ENCODE assay signal across 21 mouse cellular contexts in the genomic region with DNA sequence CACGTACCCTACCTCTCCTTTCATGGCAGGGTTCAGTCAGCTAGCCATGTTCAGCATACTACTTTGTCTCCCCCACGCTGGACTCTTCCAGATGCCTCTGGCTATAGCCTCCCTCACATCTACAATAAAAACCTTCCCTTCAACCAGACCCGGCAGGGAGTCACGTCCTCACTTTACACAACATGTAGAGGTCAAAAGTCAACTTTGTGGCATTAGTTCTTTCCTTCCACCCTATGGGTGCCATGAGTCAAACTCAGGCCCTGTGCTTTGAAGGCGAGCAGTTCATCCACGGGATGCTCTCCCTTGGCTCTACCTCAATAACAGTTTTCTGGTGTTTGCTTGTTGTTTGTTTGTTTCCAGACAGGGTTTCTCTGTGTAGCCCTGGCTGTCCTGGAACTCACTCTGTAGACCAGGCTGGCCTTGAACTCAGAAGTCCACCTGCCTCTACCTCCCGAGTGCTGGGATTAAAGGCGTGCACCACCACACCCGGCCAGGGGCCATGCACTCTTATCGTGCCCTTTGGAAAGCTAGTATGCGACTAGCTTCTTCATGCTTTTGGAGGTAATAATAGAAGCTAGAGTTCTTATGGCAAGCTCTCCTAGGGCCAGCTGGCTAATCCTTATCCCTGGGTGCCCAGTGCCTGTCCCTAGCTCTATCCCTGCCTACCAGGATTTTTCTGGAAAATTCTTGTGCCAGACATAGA. TPM values are rescaled to one million over a fixed set of nuclear protein-coding genes. Genes with fewer than 3 reads are reported as not detected.
DNase-seq lines count a peak whose midpoint lies in the region; ATAC-seq and TF ChIP-seq lines count a peak whose summit lies in the region.
"Had no signal": no experiment of that assay in that cellular context is flagged by ENCODE, and none has a peak within 500 bp of the region (broad histone marks: within the 10 kb centered on the region; RNA-seq: fewer than 3 reads in every experiment).

No protein-coding gene starts in this region.

- no peaks in the 10 kb centered on the region for H3K36me3 ChIP-seq in liver, embryonic 13.5 days
- H3K36me3 ChIP-seq in liver, postnatal 0 days (replicated peaks; ENCODE audit: insufficient read depth, low read length): no peaks in the 10 kb centered on the region
- no peaks in the 10 kb centered on the region for H3K36me3 ChIP-seq in midbrain, embryonic 14.5 days (ENCODE audit: control insufficient read depth, insufficient read depth, low read length)
- H3K36me3 ChIP-seq: embryonic facial prominence, embryonic 12.5 days; heart, embryonic 13.5 days; hindbrain, embryonic 15.5 days had no signal

- no peak overlapping the region for H3K4me3 ChIP-seq in liver, embryonic 13.5 days (replicated peaks)
- no peak overlapping the region for H3K4me3 ChIP-seq in liver, postnatal 0 days (ENCODE audit: low read depth, low read length)
- no peak overlapping the region for H3K4me3 ChIP-seq in midbrain, embryonic 14.5 days (replicated peaks; ENCODE audit: low read depth, low read length)
- H3K4me3 ChIP-seq: embryonic facial prominence, embryonic 12.5 days; forebrain, embryonic 13.5 days; heart, embryonic 13.5 days; hindbrain, embryonic 15.5 days had no signal

- peak overlapping the region; percentile 64 for H3K4me2 ChIP-seq in liver, embryonic 13.5 days
- 0 out of 2 replicates have a peak overlapping the region, but pooled peaks have one; percentile 2 for H3K4me2 ChIP-seq in liver, postnatal 0 days (ENCODE audit: low read depth, low read length)
- no peak overlapping the region for H3K4me2 ChIP-seq in midbrain, embryonic 14.5 days (ENCODE audit: low read length)
- H3K4me2 ChIP-seq: embryonic facial prominence, embryonic 12.5 days; forebrain, embryonic 13.5 days; heart, embryonic 13.5 days; hindbrain, embryonic 15.5 days had no signal

- WGBS in liver, embryonic 13.5 days (ENCODE audit: insufficient replicate concordance): 64% methylated on average over 11 of the region's 11 CpGs
- 73% methylated on average over 11 of the region's 11 CpGs for WGBS in liver, postnatal 0 days (ENCODE audit: insufficient replicate concordance)
- WGBS in midbrain, embryonic 14.5 days: 86% methylated on average over 11 of the region's 11 CpGs

- H3K4me1 ChIP-seq in liver, embryonic 13.5 days (replicated peaks): peaks cover 98% of the 10 kb centered on the region
- peaks cover 69% of the 10 kb centered on the region for H3K4me1 ChIP-seq in liver, postnatal 0 days (ENCODE audit: insufficient read depth)
- H3K4me1 ChIP-seq in midbrain, embryonic 14.5 days (ENCODE audit: control insufficient read depth, insufficient read depth, low read length): peaks cover 6% of the 10 kb centered on the region; the same call in 1 of the 2 replicates

- peak; percentile 85 for DNase-seq in heart, adult 11 months
- DNase-seq in heart, adult 8-10 months (ENCODE audit: low spot score): no peak
- peak; percentile 17 to 46 for DNase-seq in spleen, postnatal 10 days (ENCODE audit: low spot score in 2 of 2)
- DNase-seq in spleen, postnatal 36 days (ENCODE audit: low spot score in 2 of 2): no peak
- DNase-seq in liver, embryonic 13.5 days: peak; percentile 53
- no peak for DNase-seq in liver, postnatal 0 days
- DNase-seq in midbrain, embryonic 14.5 days: no peak
- DNase-seq in left cerebral cortex, adult 9 months (ENCODE audit: low spot score in 2 of 2): no peak
- DNase-seq: adrenal gland, postnatal 10 days; cerebellum, adult 11 months; cerebellum, adult 9-10 months; cerebellum, postnatal 25 days; forebrain, postnatal 0 days; gastrocnemius, postnatal 36 days; heart, adult 18-20 months; heart, postnatal 36 days had no signal

- no peak for TF ChIP-seq CTCF in liver, postnatal 0 days (IDR thresholded peaks at IDR 0.05; ENCODE audit: low read depth)

- no peaks in the 10 kb centered on the region for H3K27me3 ChIP-seq in liver, embryonic 13.5 days
- no peaks in the 10 kb centered on the region for H3K27me3 ChIP-seq in liver, postnatal 0 days (ENCODE audit: insufficient read depth, low read length)
- H3K27me3 ChIP-seq in midbrain, embryonic 14.5 days (ENCODE audit: control insufficient read depth, insufficient read depth, low read length): no peaks in the 10 kb centered on the region
- H3K27me3 ChIP-seq: embryonic facial prominence, embryonic 12.5 days; forebrain, embryonic 13.5 days; heart, embryonic 13.5 days; hindbrain, embryonic 15.5 days had no signal

- H3K27ac ChIP-seq in liver, embryonic 13.5 days: peak overlapping the region; percentile 99
- H3K27ac ChIP-seq in liver, postnatal 0 days (ENCODE audit: low read depth): peak overlapping the region; percentile 93
- H3K27ac ChIP-seq in midbrain, embryonic 14.5 days (replicated peaks; ENCODE audit: low read depth, low read length): no peak overlapping the region
- H3K27ac ChIP-seq: embryonic facial prominence, embryonic 12.5 days; forebrain, embryonic 13.5 days; heart, embryonic 13.5 days; hindbrain, embryonic 15.5 days had no signal

- 0 out of 2 replicates have a peak, but pooled peaks have one; percentile 10 for ATAC-seq in liver, embryonic 13.5 days (ENCODE audit: low read depth)
- no peak for ATAC-seq in liver, postnatal 0 days
- no peak for ATAC-seq in midbrain, embryonic 14.5 days (ENCODE audit: low FRiP score, low TSS enrichment)
- ATAC-seq: forebrain, embryonic 13.5 days; forebrain, postnatal 0 days; intestine, embryonic 16.5 days had no signal

- no peak for TF ChIP-seq EP300 in liver, postnatal 0 days (IDR thresholded peaks at IDR 0.05; ENCODE audit: low read depth)

- no peaks in the 10 kb centered on the region for H3K9me3 ChIP-seq in liver, embryonic 13.5 days (replicated peaks)
- H3K9me3 ChIP-seq in liver, postnatal 0 days (ENCODE audit: low read length): no peaks in the 10 kb centered on the region
- no peaks in the 10 kb centered on the region for H3K9me3 ChIP-seq in midbrain, embryonic 14.5 days (ENCODE audit: control insufficient read depth, low read length)
- H3K9me3 ChIP-seq: embryonic facial prominence, embryonic 12.5 days; forebrain, embryonic 13.5 days; heart, embryonic 13.5 days; hindbrain, embryonic 15.5 days had no signal

- peak overlapping the region; percentile 75 for H3K9ac ChIP-seq in liver, embryonic 13.5 days
- peak overlapping the region; percentile 23; the same call in 1 of the 2 replicates for H3K9ac ChIP-seq in liver, postnatal 0 days (replicated peaks)
- H3K9ac ChIP-seq in midbrain, embryonic 14.5 days (replicated peaks; ENCODE audit: low read length): no peak overlapping the region
- H3K9ac ChIP-seq: embryonic facial prominence, embryonic 12.5 days; forebrain, embryonic 13.5 days; forebrain, postnatal 0 days; heart, embryonic 13.5 days; hindbrain, embryonic 15.5 days had no signal

RNA-seq across cellular contexts. Expression of a gene that starts 51.6 kb away (rescaled TPM):
- total RNA-seq in heart, adult 8-10 months (2022): 10 to 100 TPM; 36.4 to 44.4 (median 39.3) TPM
- polyA plus RNA-seq in liver, embryonic 13.5 days (2015; fragmentation: Nextera tagmentation; extraction: Ambion mirVana): 31.8 and 32.2 TPM in 2 replicates
- 44.6 and 55.4 TPM in 2 replicates for polyA plus RNA-seq in liver, postnatal 0 days (2015; fragmentation: Nextera tagmentation; extraction: Ambion mirVana)
- 48.3 and 57.7 TPM in 2 replicates for polyA plus RNA-seq in midbrain, embryonic 14.5 days (2014; fragmentation: Nextera tagmentation; extraction: Ambion mirVana)

Comparison
In these comparisons a context has a peak if more than half of its experiments do, and no peak if none do; other contexts are left out.
1. DNase-seq: peak in heart, adult 11 months (single experiment), spleen, postnatal 10 days (2 of 2) and liver, embryonic 13.5 days (single experiment); none in heart, adult 8-10 months (single experiment), spleen, postnatal 36 days (0 of 2), liver, postnatal 0 days (single experiment), midbrain, embryonic 14.5 days (single experiment) and left cerebral cortex, adult 9 months (0 of 2).